Comparison of ENCODE assay signal across 24 mouse cellular contexts in genomic region chr2:148148272-148148671, GRCm38 (mm10).
A peak's percentile ranks its signal among the peaks of the same experiment; 100 is the strongest.
DNase-seq lines count a peak whose midpoint lies in the region; ATAC-seq and TF ChIP-seq lines count a peak whose summit lies in the region.
"Had no signal": no experiment of that assay in that cellular context is flagged by ENCODE, and none has a peak within 500 bp of the region (broad histone marks: within the 10 kb centered on the region; RNA-seq: fewer than 3 reads in every experiment).

No protein-coding gene starts in this region.

- peaks cover 6% of the 10 kb centered on the region; the same call in 1 of the 2 replicates for H3K4me1 ChIP-seq in lung, adult 2 months (ENCODE audit: control insufficient read depth, insufficient read depth, low read length)
- H3K4me1 ChIP-seq: embryonic facial prominence, embryonic 12.5 days; embryonic facial prominence, embryonic 15.5 days; heart, embryonic 12.5 days; heart, embryonic 15.5 days had no signal

- peak; percentile 80 for ATAC-seq in frontal cortex, adult (ENCODE audit: low TSS enrichment)
- ATAC-seq: forebrain, embryonic 14.5 days; hindbrain, postnatal 0 days; inflammation-experienced regulatory T-cells, adult 6 months; intestine, embryonic 16.5 days had no signal

- DNase-seq in frontal cortex, adult 2 months (ENCODE audit: extremely low spot score in 1 of 2, low spot score in 1 of 2): no peak
- no peak for DNase-seq in lung, adult 2 months
- DNase-seq in lung, postnatal 25 days (ENCODE audit: low spot score): no peak
- peak; percentile 13 for DNase-seq in NIH3T3 (ENCODE audit: low read depth)
- peak; percentile 53 for DNase-seq in brain, adult 2 months (ENCODE audit: low read depth, low spot score)
- no peak for DNase-seq in left cerebral cortex, postnatal 14 days (ENCODE audit: low spot score in 2 of 2)
- DNase-seq: adrenal gland, adult 8-10 months; adrenal gland, postnatal 25 days; B cell, adult 2 months; cerebellum, adult 18-20 months; cerebellum, adult 9-10 months; cerebellum, postnatal 14 days; gastrocnemius, postnatal 25 days; heart, postnatal 10 days; heart, postnatal 4 days had no signal

- no peak for TF ChIP-seq POLR2A in lung, adult 2 months (IDR thresholded peaks at IDR 0.05; ENCODE audit: borderline replicate concordance, extremely low read depth, low read depth, low read length)

- H3K4me3 ChIP-seq in lung, adult 2 months (replicated peaks; ENCODE audit: extremely low read depth, low read depth, low read length): no peak overlapping the region
- H3K4me3 ChIP-seq: embryonic facial prominence, embryonic 12.5 days; embryonic facial prominence, embryonic 15.5 days; heart, embryonic 12.5 days; heart, embryonic 15.5 days had no signal

- intact Hi-C loops in left cerebral cortex, postnatal 14 days (cut with DNase I): no loop called here

- peak; percentile 19; the same call in 1 of the 2 replicates for TF ChIP-seq CTCF in lung, adult 2 months (IDR thresholded peaks at IDR 0.05; ENCODE audit: insufficient read depth, low read length)

Comparison
In these comparisons a context has a peak if more than half of its experiments do, and no peak if none do; other contexts are left out.
1. DNase-seq: peak in NIH3T3 (single experiment) and brain, adult 2 months (single experiment); none in frontal cortex, adult 2 months (0 of 2), lung, adult 2 months (single experiment), lung, postnatal 25 days (single experiment) and left cerebral cortex, postnatal 14 days (0 of 2).